In the genomic region with DNA sequence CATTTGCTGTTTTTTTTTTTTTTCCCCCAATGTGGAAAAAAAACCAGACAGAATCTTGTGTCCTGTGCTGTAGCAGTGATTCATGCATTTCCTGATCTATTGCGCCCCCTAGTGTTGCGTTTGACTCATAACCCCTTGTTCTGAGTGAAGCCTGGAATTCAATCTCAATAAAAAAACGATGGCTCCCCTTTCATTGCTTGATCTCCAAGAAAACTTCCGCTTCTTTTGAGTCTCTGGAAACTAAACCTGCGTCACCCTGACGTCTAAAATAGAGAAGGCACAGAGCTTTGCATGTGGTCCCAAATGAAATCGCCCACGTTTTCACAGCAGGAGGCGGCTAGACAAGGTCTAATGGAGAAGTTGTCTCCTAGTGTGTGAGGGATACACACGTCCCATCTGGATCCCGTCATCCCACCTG, we compare ENCODE assay signal across 8 mouse cellular contexts. TPM values are rescaled to one million over a fixed set of nuclear protein-coding genes. Genes with fewer than 3 reads are reported as not detected.
DNase-seq lines count a peak whose midpoint lies in the region; ATAC-seq and TF ChIP-seq lines count a peak whose summit lies in the region.

No protein-coding gene starts in this region.

- H3K9ac ChIP-seq in intestine, embryonic 16.5 days (ENCODE audit: low read depth, low read length): no peak overlapping the region
- H3K9ac ChIP-seq in limb, embryonic 14.5 days (ENCODE audit: low read depth, low read length, severe bottlenecking): no peak overlapping the region

- TF ChIP-seq CTCF in spleen, adult 2 months (IDR thresholded peaks at IDR 0.05; ENCODE audit: extremely low read depth, insufficient read depth, insufficient read length, insufficient replicate concordance): peak; percentile 38; the same call in 1 of the 2 replicates

- TF ChIP-seq POLR2A in spleen, adult 2 months (IDR thresholded peaks at IDR 0.05; ENCODE audit: low read depth, low read length): no peak
- TF ChIP-seq POLR2A in limb, embryonic 14.5 days (IDR thresholded peaks at IDR 0.05; ENCODE audit: borderline replicate concordance, extremely low read depth, insufficient read depth, insufficient read length): no peak

- no peaks in the 10 kb centered on the region for H3K9me3 ChIP-seq in intestine, embryonic 16.5 days (ENCODE audit: control insufficient read depth, low read length)
- no peaks in the 10 kb centered on the region for H3K9me3 ChIP-seq in limb, embryonic 14.5 days (ENCODE audit: control insufficient read depth, low read length)

- H3K4me1 ChIP-seq in spleen, adult 2 months (ENCODE audit: control insufficient read depth, insufficient read depth, insufficient read length): peaks cover 9% of the 10 kb centered on the region; the same call in 1 of the 2 replicates
- H3K4me1 ChIP-seq in intestine, embryonic 16.5 days (ENCODE audit: control insufficient read depth, insufficient read depth, low read length): peaks cover 7% of the 10 kb centered on the region; the same call in 1 of the 2 replicates
- no peaks in the 10 kb centered on the region; the same call in 1 of the 2 replicates for H3K4me1 ChIP-seq in limb, embryonic 14.5 days (ENCODE audit: control insufficient read depth, insufficient read depth, low read length)

- peak; percentile 70 for ATAC-seq in intestine, embryonic 16.5 days
- peak; percentile 73; the same call in 1 of the 2 replicates for ATAC-seq in limb, embryonic 14.5 days (ENCODE audit: low FRiP score, low read depth)
- 0 out of 2 replicates have a peak, but pooled peaks have one; percentile 68 for ATAC-seq in monocyte, adult 5-6 weeks (replicated peaks; ENCODE audit: insufficient number of reproducible peaks, low FRiP score, low TSS enrichment, poor library complexity, severe bottlenecking)

- WGBS in spleen, adult 2 months: 19% methylated on average over 11 of the region's 11 CpGs
- WGBS in intestine, embryonic 16.5 days: 18% methylated on average over 11 of the region's 11 CpGs
- 14% methylated on average over 11 of the region's 11 CpGs for WGBS in limb, embryonic 14.5 days

- no peaks in the 10 kb centered on the region for H3K27me3 ChIP-seq in spleen, adult 2 months (ENCODE audit: control insufficient read depth, insufficient read depth, low read length)
- no peaks in the 10 kb centered on the region for H3K27me3 ChIP-seq in intestine, embryonic 16.5 days (replicated peaks; ENCODE audit: control insufficient read depth, insufficient read depth, low read length)
- H3K27me3 ChIP-seq in limb, embryonic 14.5 days (ENCODE audit: control insufficient read depth, insufficient read depth, low read length): no peaks in the 10 kb centered on the region

- peak in 1 of 2 experiments; percentile 31 for DNase-seq in spleen, adult 2 months (ENCODE audit: low read depth in 1 of 2, low spot score in 2 of 2)
- no peak for DNase-seq in spleen, adult 12 weeks (ENCODE audit: low spot score)
- DNase-seq in cerebellum, adult 11 months: peak; percentile 38
- DNase-seq in forelimb bud, embryonic 11.5 days (ENCODE audit: low read depth, low spot score): peak; percentile 77
- DNase-seq in limb, embryonic 14.5 days (ENCODE audit: low spot score): peak; percentile 79
- DNase-seq in urinary bladder, adult 2 months (ENCODE audit: low spot score): no peak

- no peaks in the 10 kb centered on the region for H3K36me3 ChIP-seq in spleen, adult 2 months (ENCODE audit: control insufficient read depth, insufficient read depth, low read length)
- no peaks in the 10 kb centered on the region for H3K36me3 ChIP-seq in intestine, embryonic 16.5 days (ENCODE audit: control insufficient read depth, insufficient read depth, low read length)
- H3K36me3 ChIP-seq in limb, embryonic 14.5 days (ENCODE audit: control insufficient read depth, insufficient read depth, low read length): no peaks in the 10 kb centered on the region

- H3K4me3 ChIP-seq in spleen, adult 2 months (ENCODE audit: extremely low read depth, insufficient read depth, insufficient read length): no peak overlapping the region
- peak overlapping the region; percentile 26 for H3K4me3 ChIP-seq in intestine, embryonic 16.5 days (ENCODE audit: low read length)
- no peak overlapping the region for H3K4me3 ChIP-seq in limb, embryonic 14.5 days (replicated peaks; ENCODE audit: low read length)

- no peak overlapping the region for H3K27ac ChIP-seq in spleen, adult 2 months (ENCODE audit: insufficient read depth, low read length)
- H3K27ac ChIP-seq in intestine, embryonic 16.5 days (ENCODE audit: low read length): no peak overlapping the region
- no peak overlapping the region for H3K27ac ChIP-seq in limb, embryonic 14.5 days (replicated peaks; ENCODE audit: low read depth, low read length)

- H3K4me2 ChIP-seq in intestine, embryonic 16.5 days (ENCODE audit: low read depth, low read length): peak overlapping the region; percentile 55
- H3K4me2 ChIP-seq in limb, embryonic 14.5 days (replicated peaks; ENCODE audit: low read depth, low read length, severe bottlenecking): peak overlapping the region; percentile 25; the same call in 1 of the 2 replicates

RNA-seq across cellular contexts. Expression of a gene that starts 15.3 kb away (rescaled TPM):
- polyA plus RNA-seq in spleen, adult 2 months (2012; rRNA removed): 14.1 and 19.5 TPM in 2 replicates
- 16.6 TPM in 2 replicates for polyA plus RNA-seq in intestine, embryonic 16.5 days (2015; fragmentation: Nextera tagmentation; extraction: Ambion mirVana)
- polyA plus RNA-seq in limb, embryonic 14.5 days (2012; rRNA removed): 11.4 and 12.4 TPM in 2 replicates
- 15.8 and 17.6 TPM in 2 replicates for polyA plus RNA-seq in limb, embryonic 14.5 days (2014; fragmentation: Nextera tagmentation; extraction: Ambion mirVana)
- total RNA-seq in monocyte, adult 5-6 weeks (2017): 14.8 to 15.5 TPM (median 15.0 TPM) in 3 replicates
- 52.4 and 56.0 TPM in 2 replicates for polyA plus RNA-seq in urinary bladder, adult 2 months (2012; rRNA removed)

Comparison
In these comparisons a context has a peak if more than half of its experiments do, and no peak if none do; other contexts are left out.
1. DNase-seq: peak in cerebellum, adult 11 months (single experiment), forelimb bud, embryonic 11.5 days (single experiment) and limb, embryonic 14.5 days (single experiment); none in spleen, adult 12 weeks (single experiment) and urinary bladder, adult 2 months (single experiment).
2. Peak in every context shown above with its lines, with median percentiles within 50 percentile points of each other: ATAC-seq.